Mouse (Mus musculus): ENCODE data around the gene Dhx15. TPM values are rescaled to one million over a fixed set of nuclear protein-coding genes. Genes with fewer than 3 reads are reported as not detected.

Dhx15 gene
- polyA plus RNA-seq (2012) = 99.3 and 138 TPM in 2 replicates

GRCm38 (mm10) chr5:52190371-52191179 is at the start of gene Dhx15:
Dhx15 (minus strand) TSS chr5:52190514.

Other genes starting within 250 kb of the Dhx15 start
- gene Sod3, start 173.3 kb upstream of the Dhx15 start, polyA plus RNA-seq (2012) = 0.02 TPM in 1 of 2 replicates, not detected in the other

Measured in megakaryocyte-erythroid progenitor cell, adult 5 weeks (primary cell).